Mouse (Mus musculus) right cerebral cortex, postnatal 10 days (tissue): ENCODE results near the gene Cntnap2.

Experiments
- DNase-seq, 2 experiments: peaks; one replicate each; pipeline ENCODE4 v3.0.0; 2021; ENCODE audit warnings: low spot score in 2 of 2

Cntnap2 gene

DNA sequence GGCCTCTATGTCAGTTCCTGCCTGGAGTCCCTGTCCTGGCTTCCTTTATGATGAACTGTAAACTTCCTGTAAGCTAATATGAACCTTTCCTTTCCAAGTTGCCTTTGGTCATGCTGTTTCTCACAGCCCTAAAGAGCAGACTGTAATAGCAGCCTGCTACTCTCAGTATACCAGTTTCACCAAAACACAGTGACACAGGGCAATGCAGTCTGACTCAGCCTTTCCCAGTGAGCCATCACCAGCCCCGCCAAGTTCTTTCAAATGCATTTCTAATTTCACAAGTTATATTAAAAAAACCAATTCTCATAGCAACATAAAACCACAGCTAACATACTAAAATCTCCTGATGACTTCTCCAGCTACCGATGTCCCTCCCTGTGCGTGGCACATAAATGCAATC, 2285.5 kb downstream of the Cntnap2 start:
- DNase-seq, result no peak

DNA sequence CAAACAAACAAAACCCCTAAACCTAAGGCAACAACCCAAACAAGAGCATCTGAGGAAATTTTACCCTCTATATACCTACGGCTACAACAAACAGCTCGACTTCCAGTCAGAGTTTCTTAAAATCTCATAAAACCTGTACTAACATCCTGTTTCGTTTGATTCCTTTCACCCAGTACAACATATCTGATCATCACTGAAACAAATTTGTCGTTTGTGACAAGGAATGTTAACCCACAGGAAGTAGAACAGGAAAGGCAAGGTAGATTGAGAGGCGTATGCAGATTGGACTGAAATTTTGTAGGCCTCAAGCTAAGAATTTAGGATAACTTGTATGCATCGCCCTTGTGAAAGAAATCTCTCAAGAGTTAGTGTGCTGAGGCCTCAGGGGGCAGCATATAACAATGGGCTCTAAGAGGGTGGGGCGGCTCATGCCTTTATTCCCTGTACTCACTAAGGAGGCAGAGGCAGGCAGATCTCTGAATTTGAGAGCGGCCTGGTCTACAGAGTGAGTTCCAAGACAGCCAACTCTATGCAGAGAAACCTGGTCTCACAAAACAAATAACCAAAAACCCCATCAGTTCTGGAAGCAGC, 2291.0 kb downstream of the Cntnap2 start:
- no peak for DNase-seq
